Mouse (Mus musculus): Measurements from ENCODE around the gene Gab1.

The Gab1 gene

GRCm38 (mm10) chr8:80873723-80874427 lies 6.4 kb downstream of the Gab1 start:
- DNase-seq (ENCODE audit: low read depth, low spot score) = no peak

- no peak for DNase-seq (ENCODE audit: low read depth, low spot score)
These were observed 7.6 kb downstream of the Gab1 start for GRCm38 (mm10) chr8:80872688-80873087.

DNA sequence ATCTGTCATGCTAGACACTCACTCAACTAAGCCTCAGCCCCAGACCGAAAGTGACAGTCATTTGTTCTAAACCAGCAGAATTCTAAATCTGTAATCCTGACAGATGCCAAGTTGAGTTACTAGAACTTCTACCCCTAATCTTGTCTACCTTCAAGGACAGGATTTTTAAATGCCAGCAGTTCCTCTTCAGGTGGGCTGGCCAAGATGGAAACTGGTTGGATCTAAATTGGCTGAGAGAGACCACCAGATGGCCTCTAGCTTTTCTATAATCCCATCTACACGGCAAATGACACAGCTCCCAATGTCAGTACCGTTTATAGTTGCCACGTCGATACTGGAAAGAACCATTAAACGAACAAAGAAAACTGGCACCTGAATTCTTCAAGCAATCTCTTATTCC lies 8.9 kb downstream of the Gab1 start:
- DNase-seq (ENCODE audit: low read depth, low spot score) = no peak

GRCm38 (mm10) chr8:80870535-80871204 lies 9.6 kb downstream of the Gab1 start:
- no peak for DNase-seq (ENCODE audit: low read depth, low spot score)

- DNase-seq (ENCODE audit: low read depth, low spot score) = no peak
These were observed 10.4 kb downstream of the Gab1 start for GRCm38 (mm10) chr8:80869881-80870328.

GRCm38 (mm10) chr8:80868801-80869323 lies 11.5 kb downstream of the Gab1 start:
- no peak for DNase-seq (ENCODE audit: low read depth, low spot score)

DNA sequence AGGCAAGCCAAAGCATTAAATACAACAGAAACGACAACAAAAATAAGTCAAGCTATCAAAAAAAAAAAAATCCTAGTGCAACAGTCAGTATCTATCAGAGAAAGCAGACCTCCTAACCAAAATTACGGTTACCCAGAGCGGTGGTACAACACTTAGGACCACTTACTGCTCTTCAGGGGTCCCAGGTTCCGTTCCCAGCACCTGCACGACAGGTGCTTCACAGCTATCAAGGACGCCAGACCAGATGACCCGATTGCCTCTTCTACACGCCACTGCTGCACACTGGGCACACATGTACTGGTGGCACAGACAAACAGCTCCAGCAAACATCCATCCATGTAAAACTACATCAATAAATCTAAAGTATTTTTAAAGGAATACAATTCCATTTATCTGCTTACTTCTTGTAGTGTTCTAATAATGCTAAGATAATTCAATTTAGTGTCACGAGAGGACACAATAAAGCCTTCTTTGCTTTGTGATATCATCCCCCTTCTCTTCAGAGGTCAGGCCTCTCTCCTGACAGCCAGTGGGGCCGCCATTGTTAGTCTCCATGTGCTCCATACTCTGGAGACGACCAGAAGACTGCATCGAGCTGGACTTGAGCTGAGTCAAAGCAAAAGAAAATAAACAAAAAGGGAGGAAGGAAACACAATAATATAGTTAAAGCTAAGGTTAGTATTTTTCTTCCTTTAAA lies 12.2 kb downstream of the Gab1 start:
- no peak for DNase-seq (ENCODE audit: low read depth, low spot score)

GRCm38 (mm10) chr8:80867598-80867997 lies 12.7 kb downstream of the Gab1 start:
- DNase-seq (ENCODE audit: low read depth, low spot score) = peak; percentile 79

GRCm38 (mm10) chr8:80865181-80865784 lies 15.0 kb downstream of the Gab1 start:
- no peak for DNase-seq (ENCODE audit: low read depth, low spot score)

DNA sequence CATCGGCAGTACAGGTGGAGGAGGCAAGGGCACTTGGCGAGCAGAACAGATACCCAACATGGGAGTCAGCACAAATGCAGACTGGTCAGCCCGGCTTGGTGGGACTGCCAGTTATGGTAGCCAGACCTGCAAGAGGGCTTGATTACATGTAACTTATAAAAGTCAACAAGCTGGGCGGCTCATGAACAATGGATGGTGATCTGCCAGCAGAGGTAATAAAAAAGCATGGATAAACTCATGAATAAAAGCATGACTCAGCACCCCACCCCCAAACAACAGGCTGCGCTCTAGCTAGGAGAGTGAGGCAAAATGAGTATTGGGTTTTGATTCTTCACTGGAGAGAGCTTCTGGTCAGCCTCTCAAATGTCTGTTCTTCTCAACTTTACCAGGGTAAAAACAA lies 16.9 kb downstream of the Gab1 start:
- peak; percentile 47 for DNase-seq (ENCODE audit: low read depth, low spot score)

- DNase-seq (ENCODE audit: low read depth, low spot score) = no peak
These were observed 21.0 kb downstream of the Gab1 start for GRCm38 (mm10) chr8:80859180-80859775.

GRCm38 (mm10) chr8:80857851-80858367 lies 22.4 kb downstream of the Gab1 start:
- peak; percentile 67 for DNase-seq (ENCODE audit: low read depth, low spot score)

DNA sequence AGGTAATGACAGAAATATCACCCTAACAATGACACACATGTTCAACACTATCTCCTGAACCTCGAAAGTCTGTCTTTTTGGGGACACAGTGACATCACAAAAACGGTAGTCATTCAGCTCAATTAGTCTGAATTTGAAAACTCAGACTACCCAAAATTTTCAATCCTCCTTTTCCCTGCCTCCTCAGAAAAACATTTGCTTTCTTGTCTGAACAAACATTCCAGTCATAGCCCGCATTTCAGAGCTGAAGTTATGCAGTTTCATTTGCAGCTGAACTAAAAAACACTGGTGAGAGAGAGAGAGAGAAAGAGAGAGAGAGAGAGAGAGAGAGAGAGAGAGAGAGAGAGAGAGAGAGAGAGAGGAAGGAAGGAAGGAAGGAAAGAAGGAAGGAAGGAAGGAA lies 23.2 kb downstream of the Gab1 start:
- peak; percentile 59 for DNase-seq (ENCODE audit: low read depth, low spot score)

DNA sequence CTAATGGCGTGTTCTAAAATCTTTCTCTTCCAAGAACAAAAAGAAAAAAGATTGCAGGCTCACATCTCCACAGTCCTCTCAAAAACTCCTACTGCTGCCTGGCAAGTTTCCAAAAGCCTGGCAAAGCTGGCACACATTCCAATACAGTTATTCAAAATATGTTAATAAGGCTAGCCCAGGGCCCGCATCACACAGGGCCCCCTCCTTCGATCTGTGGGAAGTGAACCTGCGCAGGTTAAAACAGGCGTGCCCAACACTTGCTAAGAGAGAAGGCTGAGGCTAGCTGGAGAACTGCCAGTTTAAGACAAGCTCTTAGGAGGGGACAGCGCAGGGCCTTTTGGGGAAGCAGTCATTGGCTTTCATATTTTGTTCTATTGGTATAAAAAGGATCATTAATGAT lies 23.7 kb downstream of the Gab1 start:
- peak; percentile 59 for DNase-seq (ENCODE audit: low read depth, low spot score)

DNA sequence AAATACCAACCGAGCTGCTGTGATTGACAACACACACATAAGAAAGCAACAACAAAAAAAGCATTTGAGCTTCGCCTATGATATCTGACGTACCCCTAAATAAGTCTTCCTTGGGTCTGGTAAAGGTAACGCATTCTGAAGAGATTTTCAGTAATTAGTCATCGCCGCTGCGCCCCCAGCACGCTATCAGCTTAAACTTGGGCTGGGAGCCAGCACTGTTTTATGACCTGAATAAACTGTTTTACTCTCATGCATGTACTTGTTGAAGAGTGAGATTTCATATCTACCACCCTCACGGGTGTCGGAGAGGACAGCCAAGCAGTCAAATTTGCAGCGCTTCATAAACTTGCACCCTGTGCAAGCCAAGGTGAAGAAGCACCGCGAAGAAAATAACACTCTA lies 26.7 kb downstream of the Gab1 start:
- no peak for DNase-seq (ENCODE audit: low read depth, low spot score)

- DNase-seq (ENCODE audit: low read depth, low spot score) = no peak
These were observed 27.1 kb downstream of the Gab1 start for GRCm38 (mm10) chr8:80853208-80853607.

DNA sequence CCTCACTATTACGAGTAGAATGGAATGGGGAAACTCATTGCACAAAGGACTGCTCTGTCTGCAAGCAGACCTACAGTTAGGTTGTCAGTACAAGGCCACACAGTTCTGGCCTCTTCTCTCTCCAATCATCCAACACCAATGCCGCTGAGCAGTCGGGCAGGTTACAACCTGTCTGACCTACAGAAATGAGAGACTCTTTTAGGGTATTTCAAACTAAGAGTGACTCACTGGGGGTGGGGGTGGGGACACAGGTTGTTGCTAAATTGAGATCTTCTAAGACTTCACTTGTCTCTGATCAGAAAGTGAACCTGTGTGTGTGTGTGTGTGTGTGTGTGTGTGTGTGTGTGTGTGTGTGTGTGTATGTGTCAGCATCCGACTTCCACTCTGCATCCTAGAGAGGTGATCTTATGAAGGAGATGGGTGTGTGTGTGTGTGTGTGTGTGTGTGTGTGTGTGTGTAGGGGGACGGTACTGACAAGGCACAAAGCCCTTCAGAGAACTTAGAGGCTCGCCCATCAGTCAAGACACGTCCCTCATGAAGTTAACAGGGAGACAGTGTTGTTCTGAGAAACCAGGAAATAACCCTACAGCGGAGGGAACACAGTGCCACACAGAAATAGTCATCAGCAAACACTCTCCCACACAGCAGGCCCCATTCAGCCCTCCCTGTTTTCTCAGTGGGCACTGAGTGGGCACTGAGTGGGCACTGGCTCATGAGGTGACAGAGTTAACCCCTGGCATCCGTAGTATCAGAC lies 27.7 kb downstream of the Gab1 start:
- no peak for DNase-seq (ENCODE audit: low read depth, low spot score)

DNA sequence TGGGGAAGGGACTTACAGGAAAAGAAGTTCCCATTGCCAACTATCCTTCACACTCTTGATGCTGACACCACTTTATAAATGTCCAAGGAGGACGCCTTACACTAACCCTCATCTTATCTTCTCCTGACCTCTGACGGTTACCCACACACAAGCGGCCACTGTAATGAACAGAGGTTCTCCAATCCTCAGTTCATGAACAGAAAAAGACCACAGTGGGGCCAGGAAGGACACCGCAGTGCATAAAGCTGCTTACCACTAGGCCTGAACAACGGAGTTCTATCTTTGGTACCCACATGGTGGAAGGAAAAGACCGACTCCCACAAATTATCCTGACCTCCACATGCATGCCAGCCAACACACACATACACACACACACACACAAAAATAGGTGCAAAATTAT lies 28.7 kb downstream of the Gab1 start:
- no peak for DNase-seq (ENCODE audit: low read depth, low spot score)

DNA sequence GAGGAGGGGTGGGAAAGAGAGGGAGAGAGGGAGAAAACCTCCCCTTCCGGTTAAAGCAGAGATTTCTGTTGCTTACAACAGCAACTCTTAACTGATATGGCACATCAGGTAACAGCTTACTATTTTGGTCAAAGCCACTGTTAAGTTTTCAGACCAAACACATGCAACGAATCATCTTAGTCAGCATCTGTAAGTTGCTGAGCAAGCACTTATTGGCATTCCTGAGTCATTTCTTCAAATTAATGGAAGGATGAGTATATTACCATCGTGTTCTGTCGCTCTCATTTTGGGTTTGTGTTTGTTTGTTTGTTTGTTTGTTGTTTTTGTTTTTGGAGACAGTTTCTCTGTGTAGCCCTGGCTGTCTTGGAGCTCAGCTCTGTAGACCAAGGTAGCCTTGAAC lies 30.3 kb downstream of the Gab1 start:
- peak; percentile 17 for DNase-seq (ENCODE audit: low read depth, low spot score)

DNA sequence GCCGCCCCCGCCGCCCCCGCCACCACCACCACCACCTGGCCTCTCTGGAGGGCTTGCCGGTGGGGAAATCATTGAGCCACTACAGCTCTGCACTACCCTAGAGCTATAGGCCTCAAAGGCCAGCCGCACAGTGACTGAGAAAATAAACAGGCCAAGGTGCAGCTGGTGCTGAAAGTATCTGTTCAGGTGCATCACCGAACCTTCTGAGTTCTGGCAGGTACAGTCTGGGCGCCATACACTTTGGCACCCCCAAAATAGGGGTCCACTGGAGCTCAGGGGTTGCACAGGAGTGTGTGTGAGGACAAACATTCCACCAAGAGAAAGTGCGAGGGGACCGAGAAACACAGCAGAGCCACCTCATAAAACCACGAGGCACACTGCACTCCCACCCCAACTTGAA lies 31.7 kb downstream of the Gab1 start:
- DNase-seq (ENCODE audit: low read depth, low spot score) = no peak

DNA sequence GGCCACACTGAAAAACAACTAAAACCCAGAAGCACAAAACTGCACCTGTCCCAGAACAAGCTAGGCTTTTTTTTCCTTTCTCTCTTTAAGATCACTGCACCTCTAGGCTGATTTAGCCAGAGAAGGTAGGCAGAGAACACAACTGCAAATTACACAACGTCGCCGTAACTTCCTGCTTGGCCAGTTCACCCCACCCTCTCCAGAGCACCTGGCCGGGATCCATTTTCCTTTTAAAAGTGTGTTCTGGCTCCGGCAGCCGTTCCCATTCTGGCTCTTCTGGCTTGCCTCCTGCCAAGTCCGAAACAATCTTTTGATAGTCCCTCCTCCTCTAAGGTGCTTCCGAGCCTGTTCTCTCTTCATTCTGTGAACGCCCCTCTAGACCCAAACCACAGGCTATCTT lies 32.4 kb downstream of the Gab1 start:
- no peak for DNase-seq (ENCODE audit: low read depth, low spot score)

All from 3T3-L1 (cell line).